Mouse (Mus musculus): ENCODE data around the gene Acot7.

GRCm38 (mm10) chr4:152143632-152144031 is 34.3 kb upstream of the Acot7 start:
- TF ChIP-seq CTCF (IDR thresholded peaks at IDR 0.05; ENCODE audit: borderline replicate concordance, extremely low read depth, insufficient read depth, insufficient read length) = peak; percentile 15; the same call in 1 of the 2 replicates
- TF ChIP-seq POLR2A (IDR thresholded peaks at IDR 0.05; ENCODE audit: borderline replicate concordance, extremely low read depth, insufficient read depth, insufficient read length, poor library complexity, severe bottlenecking) = no peak
